Mouse (Mus musculus) lung, embryonic 16.5 days (tissue): ENCODE data around the gene Olfr1222. TPM values are rescaled to one million over a fixed set of nuclear protein-coding genes. Genes with fewer than 3 reads are reported as not detected.
"Not testable (repeated sequence)": the region's sequence is repeated elsewhere in the genome, so short reads cannot be mapped to it uniquely, and the experiment has no call there.

Experiments
- ATAC-seq: fragments of 200-750 bp; cut with Nextera tagmentation; 2 replicates; pipeline ENCODE4 v1.8.0; 2017; ENCODE audit warnings: low read depth, mild to moderate bottlenecking, moderate library complexity
- H3K27ac ChIP-seq: fragments of 300-500 bp; sonication (generic); 2 replicates; pipeline ENCODE4 v1.5.1; 2014; ENCODE audit warnings: mild to moderate bottlenecking, control low read depth, low read length
- H3K27me3 ChIP-seq: fragments of 300-500 bp; sonication (generic); 2 replicates; pipeline ENCODE4 v1.6.1; 2014; ENCODE audit warnings: low read depth, low read length, mixed read lengths; ENCODE audit not compliant: control insufficient read depth, insufficient read depth
- H3K36me3 ChIP-seq: fragments of 300-500 bp; sonication (generic); 2 replicates; pipeline ENCODE4 v1.6.1; 2014; ENCODE audit warnings: low read length; ENCODE audit not compliant: control insufficient read depth, insufficient read depth
- H3K4me1 ChIP-seq: fragments of 300-500 bp; sonication (generic); replicated peaks from 2 replicates; pipeline ENCODE4 v1.6.1; 2014; ENCODE audit warnings: low read length, mixed read lengths; ENCODE audit not compliant: control insufficient read depth, insufficient read depth
- H3K4me2 ChIP-seq: fragments of 300-500 bp; sonication (generic); 2 replicates; pipeline ENCODE4 v1.6.1; 2014; ENCODE audit warnings: low read depth, low read length, control low read depth
- H3K4me3 ChIP-seq: fragments of 300-500 bp; sonication (generic); 2 replicates; pipeline ENCODE4 v1.5.1; 2014; ENCODE audit warnings: mild to moderate bottlenecking, low read length, control low read depth
- H3K9ac ChIP-seq: fragments of 300-500 bp; sonication (generic); 2 replicates; pipeline ENCODE4 v1.6.1; 2014; ENCODE audit warnings: low read length, control low read depth
- H3K9me3 ChIP-seq: fragments of 300-500 bp; sonication (generic); 2 replicates; pipeline ENCODE4 v1.6.1; 2016; ENCODE audit warnings: low read length; ENCODE audit not compliant: control insufficient read depth
- WGBS: fragments of 180-500 bp; shearing (Covaris S2); extraction: QIAGEN DNeasy Blood & Tissue Kit; methylation state at CpG from one replicate; pipeline ENCODE4 v1.1.7; 2014; 5-methylcytosine and 5-hydroxymethylcytosine counted together
- polyA plus RNA-seq: library from polyadenylated mRNA; unstranded; fragments of >200 nt; fragmentation: Nextera tagmentation; extraction: Ambion mirVana; gene quantifications from 2 replicates; pipeline ENCODE4 v1.2.1, GENCODE M21; 2015

The Olfr1222 gene
- polyA plus RNA-seq: not detected in 2 replicates

DNA sequence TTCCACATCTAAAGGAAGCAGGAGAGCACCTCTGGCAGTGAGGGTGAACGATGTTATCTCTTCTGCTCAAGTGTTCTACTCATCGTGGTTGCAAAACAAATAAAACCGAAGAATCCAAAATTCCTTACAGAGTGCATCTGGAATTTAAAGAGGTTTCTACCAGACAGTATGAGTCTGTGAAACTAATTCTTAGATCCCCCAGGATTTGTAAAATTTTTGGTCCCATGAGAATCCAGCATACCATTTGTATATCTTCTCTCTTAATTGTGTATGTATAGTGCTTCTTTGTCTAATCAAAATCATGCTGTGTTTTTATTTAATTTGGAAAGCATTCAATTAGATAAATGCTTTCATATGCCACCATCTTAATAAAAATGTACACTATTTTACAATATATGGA is at the start of gene Olfr1222:
TSS of gene Olfr1222 (minus strand) at position 101 of the 400 bp plus-strand sequence.
- no peak within 1 kb of the TSS for H3K4me2 ChIP-seq
- no peaks in the 10 kb centered on the region for H3K36me3 ChIP-seq
- H3K4me1 ChIP-seq: no peaks in the 10 kb centered on the region
- H3K27ac ChIP-seq: no peak within 1 kb of the TSS
- H3K9me3 ChIP-seq: no peaks in the 10 kb centered on the region
- no peak within 1 kb of the TSS for H3K4me3 ChIP-seq
- no peaks in the 10 kb centered on the region for H3K27me3 ChIP-seq
- no peak within 1 kb of the TSS for H3K9ac ChIP-seq
- 36% methylated on average over 3 of the region's 3 CpGs for WGBS
- ATAC-seq: no peak

DNA sequence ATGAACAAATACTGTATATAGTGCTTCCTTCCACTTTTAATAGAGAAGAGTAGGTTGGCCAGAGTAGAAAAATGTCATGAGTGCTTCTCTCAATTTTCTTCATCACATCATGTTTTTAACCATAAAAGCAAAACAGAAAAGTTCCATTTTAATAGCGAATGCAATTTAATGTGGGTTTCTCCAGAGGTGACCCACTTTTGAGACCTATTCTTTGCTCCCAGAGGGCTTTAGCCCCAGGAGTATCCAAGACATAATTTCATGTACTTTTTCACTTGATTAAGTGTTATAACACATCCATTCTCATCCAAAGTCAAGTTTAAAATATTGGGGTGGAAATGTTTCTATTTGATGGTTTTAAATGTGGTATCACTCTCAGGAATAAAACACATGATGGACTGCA is 41.7 kb upstream of the Olfr1222 start, which contains the start of gene Olfr1225:
TSS of gene Olfr1225 (minus strand) at position 101 of the 400 bp plus-strand sequence.
- WGBS: 85% methylated on average over 1 of the region's 1 CpGs

DNA sequence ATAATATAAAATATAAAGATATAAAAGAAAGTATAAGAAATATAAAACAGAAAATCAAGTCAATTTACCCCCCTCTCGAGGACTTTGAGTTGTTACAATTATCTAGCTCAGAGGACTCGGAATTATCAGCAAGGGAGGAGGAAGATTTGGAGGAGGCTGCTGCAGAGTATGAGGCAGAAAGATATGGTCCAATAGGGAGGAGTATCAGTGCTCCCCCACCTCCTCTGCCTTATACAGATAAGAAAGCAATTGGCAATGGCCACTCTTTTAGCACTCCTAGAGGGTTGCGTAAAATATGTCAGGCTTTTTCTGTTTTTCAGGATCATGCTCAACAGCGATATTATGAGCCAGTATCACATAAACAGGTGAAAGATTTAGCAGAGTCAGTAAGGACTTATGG is 31.9 kb upstream of the Olfr1222 start:
- H3K4me2 ChIP-seq, H3K27ac ChIP-seq, H3K27me3 ChIP-seq, H3K9ac ChIP-seq, H3K4me1 ChIP-seq, H3K36me3 ChIP-seq, ATAC-seq, H3K4me3 ChIP-seq, H3K9me3 ChIP-seq: not testable (repeated sequence)
- 80% methylated on average over 4 of the region's 4 CpGs for WGBS

More for the DNA sequence above, 41.7 kb upstream of the Olfr1222 start, which contains the start of gene Olfr1225:
- ATAC-seq: no peak
- H3K4me1 ChIP-seq: no peaks in the 10 kb centered on the region
- no peak within 1 kb of the TSS for H3K4me3 ChIP-seq
- H3K27ac ChIP-seq: no peak within 1 kb of the TSS
- H3K9me3 ChIP-seq: no peaks in the 10 kb centered on the region
- no peaks in the 10 kb centered on the region for H3K27me3 ChIP-seq
- no peak within 1 kb of the TSS for H3K9ac ChIP-seq
- H3K36me3 ChIP-seq: no peaks in the 10 kb centered on the region
- H3K4me2 ChIP-seq: no peak within 1 kb of the TSS

DNA sequence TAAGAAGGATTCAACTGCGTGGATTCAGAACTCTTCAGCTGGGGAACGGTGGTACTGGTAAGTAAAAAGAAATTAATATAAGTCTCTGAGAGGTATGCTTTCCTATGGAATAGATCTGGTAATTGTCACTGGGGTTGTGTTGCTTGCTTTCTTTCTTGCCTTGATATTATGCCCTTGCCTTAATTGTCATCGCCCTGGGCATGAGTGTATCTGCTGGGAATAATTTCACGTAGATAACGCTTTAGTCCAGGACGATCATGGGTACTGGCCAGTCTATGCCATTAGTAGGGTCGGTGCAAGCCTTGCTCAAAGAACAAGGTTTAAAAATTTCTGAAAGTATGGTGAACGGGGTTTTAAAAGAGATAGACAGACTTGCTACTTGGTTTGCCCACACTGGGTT is 31.1 kb upstream of the Olfr1222 start, which contains the start of gene Olfr1224-ps1:
TSS of gene Olfr1224-ps1 (minus strand) at position 101 of the 400 bp plus-strand sequence.
- ATAC-seq, H3K4me2 ChIP-seq, H3K4me3 ChIP-seq, H3K4me1 ChIP-seq, H3K9me3 ChIP-seq, H3K9ac ChIP-seq, H3K36me3 ChIP-seq, H3K27ac ChIP-seq, H3K27me3 ChIP-seq: not testable (repeated sequence)
- whole genome bisulfite sequencing: 91% methylated on average over 8 of the region's 8 CpGs

- Histone ChIP-seq H3K36me3 (no peaks in the 10 kb centered on the region), H3K27ac (no peak within 1 kb of the TSS), H3K4me2 (no peak within 1 kb of the TSS), H3K27me3 (no peaks in the 10 kb centered on the region), H3K4me3 (no peak within 1 kb of the TSS), H3K4me1 (no peaks in the 10 kb centered on the region), H3K9me3 (no peaks in the 10 kb centered on the region), H3K9ac (no peak within 1 kb of the TSS)
- WGBS: 65% methylated on average over 1 of the region's 1 CpGs
- no peak for ATAC-seq
Measured at GRCm38 (mm10) chr2:89151460-89151859, 18.6 kb upstream of the Olfr1222 start, which contains the start of gene Olfr1223. TSS of gene Olfr1223 (minus strand) at chr2:89151560.

DNA sequence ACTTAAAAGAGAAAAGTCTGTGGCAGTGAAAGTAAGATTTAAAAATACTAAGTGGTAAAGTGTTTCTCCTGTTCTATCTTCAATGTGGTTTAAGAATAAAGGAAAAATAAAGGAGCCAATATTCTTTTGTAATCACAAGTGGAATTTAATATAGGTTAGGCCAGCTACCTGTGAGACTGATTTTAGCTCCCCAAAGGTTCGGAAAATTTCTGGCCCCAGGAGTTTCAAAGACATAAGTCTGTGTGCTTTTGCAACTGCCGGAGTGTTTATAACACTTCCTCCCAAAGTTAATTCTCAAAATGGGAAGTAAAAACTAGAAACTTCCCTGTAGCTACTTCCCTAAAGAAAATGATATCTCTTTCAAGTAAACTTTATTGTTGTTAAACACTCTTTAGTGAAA is 15.7 kb downstream of the Olfr1222 start, which contains the start of gene Olfr1221:
TSS of gene Olfr1221 (minus strand) at position 101 of the 400 bp plus-strand sequence.
- Histone ChIP-seq H3K4me2 (no peak within 1 kb of the TSS), H3K9ac (no peak within 1 kb of the TSS), H3K4me1 (no peaks in the 10 kb centered on the region), H3K27me3 (no peaks in the 10 kb centered on the region), H3K9me3 (no peaks in the 10 kb centered on the region), H3K4me3 (no peak within 1 kb of the TSS), H3K27ac (no peak within 1 kb of the TSS), H3K36me3 (no peaks in the 10 kb centered on the region)
- WGBS: 71% methylated on average over 2 of the region's 2 CpGs
- no peak for ATAC-seq

DNA sequence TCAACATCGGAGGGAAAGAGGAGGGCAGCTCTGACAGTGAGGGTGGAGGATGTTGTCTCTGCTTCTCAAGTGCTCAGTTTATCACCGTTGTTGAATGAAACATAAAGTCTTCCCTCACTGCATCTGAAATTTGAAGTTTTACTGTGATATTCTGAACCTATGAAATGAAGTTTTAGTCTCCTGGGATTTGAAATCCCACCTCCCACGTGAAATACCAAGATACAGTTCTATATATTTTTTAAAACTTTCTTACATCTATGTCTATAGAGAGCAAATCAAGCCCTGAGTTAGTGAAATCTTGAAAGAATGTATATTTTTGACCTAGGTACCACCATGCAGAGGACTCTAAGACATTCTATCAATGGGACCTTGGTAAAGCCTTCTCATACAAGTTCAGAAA is 26.1 kb downstream of the Olfr1222 start, which contains the start of gene Olfr1220:
TSS of gene Olfr1220 (minus strand) at position 101 of the 400 bp plus-strand sequence.
- no peaks in the 10 kb centered on the region for H3K9me3 ChIP-seq
- no peaks in the 10 kb centered on the region for H3K4me1 ChIP-seq
- ATAC-seq: no peak
- H3K9ac ChIP-seq: no peak within 1 kb of the TSS
- H3K27me3 ChIP-seq: no peaks in the 10 kb centered on the region
- no peak within 1 kb of the TSS for H3K27ac ChIP-seq
- H3K4me2 ChIP-seq: no peak within 1 kb of the TSS
- 67% methylated on average over 3 of the region's 3 CpGs for WGBS
- H3K4me3 ChIP-seq: no peak within 1 kb of the TSS
- no peaks in the 10 kb centered on the region for H3K36me3 ChIP-seq

DNA sequence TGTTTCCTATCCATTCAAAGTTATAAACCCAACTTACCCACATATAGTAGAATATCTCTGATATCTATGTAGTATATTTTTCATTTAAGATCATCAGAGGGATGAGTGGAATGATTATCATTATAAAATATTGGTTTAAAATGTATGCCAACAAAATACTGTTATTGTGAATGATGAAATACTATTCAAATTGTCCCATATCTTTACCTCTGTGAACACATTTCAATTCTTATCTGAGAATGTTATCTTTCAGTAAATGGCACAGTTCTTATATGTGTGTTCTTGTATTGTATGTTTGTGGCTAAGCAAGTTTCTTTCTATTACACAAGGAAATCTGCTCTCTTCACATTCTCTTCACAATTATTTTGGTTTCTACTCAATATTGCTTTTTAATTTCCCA is 27.2 kb downstream of the Olfr1222 start:
- H3K27me3 ChIP-seq: no peaks in the 10 kb centered on the region
- no peak overlapping the region for H3K27ac ChIP-seq
- no peak overlapping the region for H3K9ac ChIP-seq
- H3K4me1 ChIP-seq: no peaks in the 10 kb centered on the region
- no peaks in the 10 kb centered on the region for H3K9me3 ChIP-seq
- H3K4me3 ChIP-seq: no peak overlapping the region
- ATAC-seq: no peak
- no peaks in the 10 kb centered on the region for H3K36me3 ChIP-seq
- no peak overlapping the region for H3K4me2 ChIP-seq

DNA sequence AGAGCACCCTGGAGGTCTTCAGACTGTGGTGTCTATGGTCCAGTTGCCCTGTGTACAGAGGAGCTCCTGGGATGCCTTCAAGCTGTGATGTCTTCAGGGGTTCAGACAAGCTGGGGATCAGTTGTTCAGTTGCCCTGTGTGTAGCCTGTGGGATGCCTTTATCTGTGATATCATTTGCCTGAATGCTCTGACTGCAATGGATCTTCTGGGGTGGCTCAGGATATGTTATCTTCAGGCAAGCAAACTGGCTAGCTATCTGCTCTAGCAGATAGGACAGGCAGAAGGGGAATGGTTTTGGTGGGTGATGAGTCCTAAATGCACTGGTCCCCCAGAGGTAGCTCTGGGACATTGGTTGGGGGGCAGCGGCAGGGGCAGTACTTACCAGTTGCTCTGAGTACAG is 39.0 kb downstream of the Olfr1222 start:
- Histone ChIP-seq H3K27me3 (no peaks in the 10 kb centered on the region), H3K4me3 (no peak overlapping the region), H3K9ac (no peak overlapping the region), H3K4me2 (no peak overlapping the region), H3K4me1 (no peaks in the 10 kb centered on the region), H3K27ac (no peak overlapping the region), H3K36me3 (no peaks in the 10 kb centered on the region), H3K9me3 (no peaks in the 10 kb centered on the region)
- no peak for ATAC-seq
- WGBS: 92% methylated on average over 1 of the region's 1 CpGs

DNA sequence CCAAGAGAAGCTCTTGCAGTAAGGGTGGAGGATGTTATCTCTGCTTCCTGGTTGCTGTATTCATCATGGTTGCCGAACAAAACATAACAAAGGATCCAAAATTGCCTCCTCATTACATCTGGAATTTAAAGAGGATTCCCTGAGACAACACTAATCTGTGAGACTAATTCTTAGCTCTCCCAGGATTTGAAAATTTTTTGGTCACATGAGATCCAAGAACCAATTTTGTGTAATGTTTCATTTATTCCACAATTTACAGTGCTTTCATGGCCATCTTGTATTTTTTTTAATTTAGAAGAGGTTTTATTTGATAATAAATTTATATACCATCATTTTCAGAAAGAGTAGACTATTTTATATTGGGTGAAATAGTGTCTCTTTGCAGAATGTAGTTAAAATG is 49.4 kb downstream of the Olfr1222 start, which contains the start of gene Olfr1219:
TSS of gene Olfr1219 (minus strand) at position 101 of the 400 bp plus-strand sequence.
- H3K4me3 ChIP-seq: no peak within 1 kb of the TSS
- no peak within 1 kb of the TSS for H3K27ac ChIP-seq
- no peak for ATAC-seq
- H3K4me1 ChIP-seq: no peaks in the 10 kb centered on the region
- WGBS: 52% methylated on average over 1 of the region's 1 CpGs
- H3K36me3 ChIP-seq: no peaks in the 10 kb centered on the region
- no peaks in the 10 kb centered on the region for H3K27me3 ChIP-seq
- no peak within 1 kb of the TSS for H3K4me2 ChIP-seq
- no peaks in the 10 kb centered on the region for H3K9me3 ChIP-seq
- no peak within 1 kb of the TSS for H3K9ac ChIP-seq
